Mouse (Mus musculus) stomach, postnatal 0 days (tissue): ENCODE measurements at regions not wholly inside any gene's neighbourhood (a gene's known extent, or its start where the extent isn't known, plus 50 kb on each side); places are given as distances from the start of the nearest gene placed in this dataset.

Experiments used
- ATAC-seq: fragments of 200-750 bp; cut with Nextera tagmentation; 2 replicates; pipeline ENCODE4 v1.8.0; 2017; ENCODE audit not compliant: low FRiP score, low TSS enrichment
- DNase-seq: peaks from one replicate; pipeline ENCODE4 v3.0.0-alpha.2; 2016; ENCODE audit warnings: low spot score
- H3K27ac ChIP-seq: fragments of 300-500 bp; sonication (generic); replicated peaks from 2 replicates; pipeline ENCODE4 v1.5.1; 2014; ENCODE audit warnings: mild to moderate bottlenecking, control low read depth
- H3K27me3 ChIP-seq: fragments of 300-500 bp; sonication (generic); 2 replicates; pipeline ENCODE4 v1.6.1; 2014; ENCODE audit warnings: low read length; ENCODE audit not compliant: control insufficient read depth, insufficient read depth
- H3K36me3 ChIP-seq: fragments of 300-500 bp; sonication (generic); 2 replicates; pipeline ENCODE4 v1.6.1; 2014; ENCODE audit warnings: low read length, mixed read lengths; ENCODE audit not compliant: control insufficient read depth, insufficient read depth
- H3K4me1 ChIP-seq: fragments of 300-500 bp; sonication (generic); replicated peaks from 2 replicates; pipeline ENCODE4 v1.6.1; 2014; ENCODE audit warnings: antibody characterized with exemption; ENCODE audit not compliant: control insufficient read depth, insufficient read depth
- H3K4me2 ChIP-seq: fragments of 300-500 bp; sonication (generic); replicated peaks from 2 replicates; pipeline ENCODE4 v1.6.1; 2014; ENCODE audit warnings: low read depth, mild to moderate bottlenecking, control low read depth, moderate library complexity
- H3K4me3 ChIP-seq: fragments of 300-500 bp; sonication (generic); 2 replicates; pipeline ENCODE4 v1.5.1; 2014; ENCODE audit warnings: low read depth, low read length, control low read depth
- H3K9ac ChIP-seq: fragments of 300-500 bp; sonication (generic); 2 replicates; pipeline ENCODE4 v1.6.1; 2014; ENCODE audit warnings: mild to moderate bottlenecking, low read length, control low read depth, mixed read lengths
- H3K9me3 ChIP-seq: fragments of 300-500 bp; sonication (generic); 2 replicates; pipeline ENCODE4 v1.6.1; 2016; ENCODE audit warnings: low read length; ENCODE audit not compliant: control insufficient read depth
- CTCF ChIP-seq: IDR thresholded peaks from 2 replicates; pipeline ENCODE4 v1.5.1; 2016; ENCODE audit warnings: antibody characterized with exemption, low read depth, mild to moderate bottlenecking, moderate library complexity
- EP300 ChIP-seq: optimal IDR thresholded peaks from 2 replicates; pipeline ENCODE3; 2016; ENCODE audit warnings: antibody characterized with exemption
- WGBS: fragments of 180-500 bp; shearing (Covaris S2); extraction: QIAGEN DNeasy Blood & Tissue Kit; methylation state at CpG from one replicate; pipeline ENCODE4 v1.1.7; 2014; 5-methylcytosine and 5-hydroxymethylcytosine counted together

GRCm38 (mm10) chr5:120251697-120252401 lies 135.6 kb downstream of the Rbm19 start:
- H3K4me3 ChIP-seq, result no peak overlapping the region
- H3K36me3 ChIP-seq, result no peaks in the 10 kb centered on the region
- ATAC-seq, result no peak

GRCm38 (mm10) chr5:120252551-120252950 lies 136.3 kb downstream of the Rbm19 start:
- ATAC-seq (no peak), DNase-seq (peak; percentile 31)
- Histone ChIP-seq H3K27me3 (no peaks in the 10 kb centered on the region), H3K4me2 (no peak overlapping the region), H3K4me3 (no peak overlapping the region), H3K9ac (no peak overlapping the region), H3K27ac (no peak overlapping the region), H3K36me3 (no peaks in the 10 kb centered on the region), H3K9me3 (no peaks in the 10 kb centered on the region), H3K4me1 (no peaks in the 10 kb centered on the region)
- WGBS, result 16% methylated on average over 8 of the region's 8 CpGs
- TF ChIP-seq EP300 (no peak), CTCF (peak; percentile 64)

More at GRCm38 (mm10) chr5:120251697-120252401, 135.6 kb downstream of the Rbm19 start:
- no peak overlapping the region for H3K9ac ChIP-seq
- peak overlapping the region; percentile 23; the same call in 1 of the 2 replicates for H3K4me2 ChIP-seq
- TF ChIP-seq CTCF (no peak), EP300 (no peak)
- 17% methylated on average over 22 of the region's 22 CpGs for WGBS
- no peaks in the 10 kb centered on the region for H3K9me3 ChIP-seq
- no peaks in the 10 kb centered on the region for H3K4me1 ChIP-seq
- no peak for DNase-seq
- H3K27me3 ChIP-seq, result no peaks in the 10 kb centered on the region
- H3K27ac ChIP-seq, result no peak overlapping the region

- no peak overlapping the region for H3K9ac ChIP-seq
- H3K36me3 ChIP-seq, result no peaks in the 10 kb centered on the region
- 42% methylated on average over 14 of the region's 14 CpGs for WGBS
- H3K4me2 ChIP-seq, result no peak overlapping the region
- DNase-seq (no peak), ATAC-seq (no peak)
- no peak overlapping the region for H3K27ac ChIP-seq
- no peaks in the 10 kb centered on the region for H3K27me3 ChIP-seq
- TF ChIP-seq CTCF (no peak), EP300 (no peak)
- no peak overlapping the region for H3K4me3 ChIP-seq
- H3K9me3 ChIP-seq, result no peaks in the 10 kb centered on the region
- H3K4me1 ChIP-seq, result no peaks in the 10 kb centered on the region
Observed at GRCm38 (mm10) chr5:120262715-120263273, 146.5 kb downstream of the Rbm19 start.

GRCm38 (mm10) chr5:120269416-120269860 lies 153.2 kb downstream of the Rbm19 start:
- Histone ChIP-seq H3K4me3 (no peak overlapping the region), H3K4me2 (0 out of 2 replicates have a peak overlapping the region, but pooled peaks have one; percentile 3), H3K4me1 (no peaks in the 10 kb centered on the region), H3K36me3 (no peaks in the 10 kb centered on the region), H3K9ac (no peak overlapping the region), H3K27ac (no peak overlapping the region), H3K9me3 (no peaks in the 10 kb centered on the region), H3K27me3 (no peaks in the 10 kb centered on the region)
- DNase-seq (no peak), ATAC-seq (0 out of 2 replicates have a peak, but pooled peaks have one; percentile 22)
- no peak for TF ChIP-seq EP300
- TF ChIP-seq CTCF, result no peak
- 12% methylated on average over 22 of the region's 22 CpGs for WGBS

- no peak overlapping the region for H3K4me2 ChIP-seq
- no peaks in the 10 kb centered on the region for H3K27me3 ChIP-seq
- no peaks in the 10 kb centered on the region for H3K9me3 ChIP-seq
- no peak overlapping the region for H3K9ac ChIP-seq
- DNase-seq (no peak), ATAC-seq (no peak)
- 55% methylated on average over 14 of the region's 14 CpGs for WGBS
- H3K36me3 ChIP-seq, result no peaks in the 10 kb centered on the region
- H3K4me3 ChIP-seq, result no peak overlapping the region
- no peak overlapping the region for H3K27ac ChIP-seq
- TF ChIP-seq CTCF (no peak), EP300 (no peak)
- H3K4me1 ChIP-seq, result no peaks in the 10 kb centered on the region
Observed at GRCm38 (mm10) chr5:120270887-120271616, 154.8 kb downstream of the Rbm19 start.

- no peak for DNase-seq
- 68% methylated on average over 9 of the region's 9 CpGs for WGBS
Observed at GRCm38 (mm10) chr5:120276229-120276628, 155.3 kb upstream of the Lhx5 start.

More at GRCm38 (mm10) chr5:120276229-120276628, 155.3 kb upstream of the Lhx5 start:
- Histone ChIP-seq H3K4me3 (no peak overlapping the region), H3K36me3 (no peaks in the 10 kb centered on the region), H3K4me1 (no peaks in the 10 kb centered on the region), H3K27me3 (0 out of 2 replicates have a peak, but pooled peaks cover 3% of the 10 kb centered on the region), H3K27ac (no peak overlapping the region), H3K9me3 (no peaks in the 10 kb centered on the region), H3K4me2 (no peak overlapping the region), H3K9ac (no peak overlapping the region)
- ATAC-seq, result no peak
- TF ChIP-seq CTCF (no peak), EP300 (no peak)
